Mouse (Mus musculus) cerebellum, adult 9-10 months (tissue): Measurements from ENCODE around the gene Sipa1l3.

ENCODE experiments used
- DNase-seq: peaks from one replicate; pipeline ENCODE4 v3.0.0; 2022

The Sipa1l3 gene

DNA sequence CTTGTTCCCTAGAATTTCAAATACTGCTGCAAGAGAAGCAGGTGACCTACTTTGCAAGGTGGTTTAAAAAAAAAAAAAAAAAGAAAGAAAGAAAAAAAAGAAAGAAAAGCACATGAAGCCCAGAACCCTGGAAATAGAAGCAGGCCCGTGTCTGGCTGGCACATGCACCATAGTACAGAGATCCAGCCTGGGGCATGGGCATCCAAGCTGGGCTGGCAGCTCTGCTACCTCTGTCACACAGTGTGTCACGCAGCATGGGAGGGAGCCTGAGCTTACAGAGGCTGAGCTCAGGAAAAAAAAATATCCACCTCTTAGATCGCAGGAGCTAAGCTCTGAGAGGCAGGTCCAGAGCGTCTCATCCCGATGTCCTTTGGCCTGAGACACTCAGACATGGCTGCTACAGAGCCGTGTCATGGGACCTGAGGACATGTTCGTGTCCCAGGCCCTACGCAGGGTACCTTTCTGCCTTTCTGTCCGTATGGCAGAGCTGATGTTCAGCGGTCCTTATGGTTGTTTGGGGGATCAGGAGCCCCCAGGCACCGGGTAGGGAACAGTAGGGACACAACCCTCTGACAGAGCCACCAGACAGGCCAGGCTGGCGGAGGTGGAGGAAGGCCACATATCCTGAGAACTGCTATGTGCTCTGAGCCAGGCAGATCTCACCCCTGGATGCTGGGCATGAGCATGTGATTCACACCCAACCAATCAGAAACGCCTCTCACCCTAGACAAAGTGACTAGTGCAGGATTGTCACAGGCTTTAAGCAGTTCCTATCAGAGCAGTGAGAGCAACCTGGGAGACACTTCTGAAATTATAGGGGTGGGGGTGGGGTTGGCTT lies 151.1 kb downstream of the Sipa1l3 start:
- peak; percentile 67 for DNase-seq

DNA sequence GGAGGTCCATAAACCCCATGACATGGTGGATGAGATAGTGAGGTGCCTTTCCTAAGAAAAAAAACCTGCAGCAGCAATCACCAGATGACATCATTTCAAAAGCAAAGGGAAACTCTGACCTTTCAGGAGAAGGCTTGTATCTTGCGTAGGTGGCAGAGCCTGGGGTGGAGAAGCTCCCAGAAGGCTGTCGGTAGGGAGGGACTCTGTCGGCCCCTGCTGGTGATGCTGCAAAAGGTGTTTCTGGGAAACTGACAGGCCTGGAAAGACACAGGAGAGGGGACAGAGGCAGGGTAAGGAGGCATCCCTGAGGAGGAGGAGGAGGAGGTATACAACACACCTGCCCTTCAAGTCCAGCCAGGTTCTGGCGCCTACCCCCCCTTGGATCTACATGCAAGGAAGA lies 154.4 kb downstream of the Sipa1l3 start:
- DNase-seq, result peak; percentile 71

DNA sequence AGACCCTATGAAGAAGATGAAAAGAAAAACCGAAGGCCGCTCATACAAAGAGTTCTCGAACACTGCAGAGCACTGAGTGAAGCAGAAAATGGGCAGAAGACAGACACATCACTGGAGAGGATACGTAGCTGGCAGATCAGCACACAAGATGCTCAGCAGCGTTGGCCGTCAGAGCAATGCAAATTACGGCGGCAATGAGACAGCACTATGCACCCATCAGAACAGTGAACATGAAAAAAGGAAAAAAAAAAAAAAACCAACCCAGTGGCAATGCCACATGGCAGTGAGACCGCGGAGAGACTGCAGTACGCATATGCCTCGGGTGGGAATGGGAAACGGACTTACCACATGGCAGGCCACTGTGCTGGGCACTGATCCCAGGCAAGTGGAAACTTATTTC lies 156.9 kb downstream of the Sipa1l3 start:
- DNase-seq, result no peak

DNA sequence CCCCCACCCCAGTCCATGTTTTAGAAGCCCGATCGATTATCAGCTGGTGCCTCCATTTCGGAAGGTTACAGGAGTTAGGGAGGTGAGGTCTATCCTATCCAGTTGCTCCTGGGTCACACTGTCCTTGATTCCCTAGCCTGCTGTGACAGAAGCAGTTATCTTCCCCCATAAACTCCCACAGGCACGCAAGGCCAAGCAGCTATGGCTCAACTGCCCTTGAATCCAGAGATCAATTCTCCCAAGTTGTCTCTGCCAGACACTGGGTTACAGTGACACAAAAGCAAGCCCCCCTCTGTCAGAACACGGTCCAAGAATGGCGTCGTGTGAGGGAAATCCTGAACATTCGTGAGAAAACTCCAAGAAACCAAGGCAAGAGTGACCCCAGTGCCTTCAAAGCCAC lies 163.0 kb downstream of the Sipa1l3 start:
- no peak for DNase-seq

DNA sequence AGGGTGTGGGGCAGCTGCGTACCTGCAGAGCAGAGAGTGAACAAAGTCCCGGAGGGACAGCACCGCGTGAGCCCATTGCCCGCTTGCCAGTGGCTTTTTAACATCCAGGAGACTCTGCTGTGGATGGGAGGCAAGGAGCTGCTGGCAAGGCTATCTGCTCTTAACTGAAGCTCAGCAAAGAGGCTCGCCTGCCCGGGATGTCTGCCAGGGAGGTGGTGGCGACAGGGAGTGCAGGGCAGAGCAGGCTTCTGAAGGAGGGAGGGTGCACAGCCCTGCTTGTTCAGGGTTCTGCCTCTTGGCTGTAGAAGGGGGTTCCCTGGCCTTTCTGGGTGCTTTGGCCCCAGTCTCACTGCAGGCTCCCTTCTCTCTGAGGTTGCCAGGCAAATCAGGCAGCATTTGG lies 164.3 kb downstream of the Sipa1l3 start:
- no peak for DNase-seq

DNA sequence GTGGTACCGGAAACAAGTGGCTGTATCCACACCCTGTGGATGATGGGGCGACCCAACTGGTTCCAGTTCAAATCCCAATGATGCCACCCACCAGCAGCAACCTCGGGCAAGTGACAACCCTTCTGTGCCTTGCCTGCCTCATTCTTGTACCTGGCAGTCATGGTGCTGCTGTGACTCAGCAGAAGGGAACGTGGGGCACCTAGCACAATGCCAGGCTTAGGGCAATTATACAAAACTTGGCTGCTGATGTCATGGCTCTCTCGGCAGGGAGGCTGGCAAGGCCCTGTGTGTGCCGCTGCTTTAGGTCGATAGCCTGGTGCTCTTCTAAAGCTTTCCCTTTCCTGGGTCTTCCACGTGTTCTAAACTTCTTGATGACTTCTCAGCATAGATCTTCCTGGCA lies 166.2 kb downstream of the Sipa1l3 start:
- no peak for DNase-seq

DNA sequence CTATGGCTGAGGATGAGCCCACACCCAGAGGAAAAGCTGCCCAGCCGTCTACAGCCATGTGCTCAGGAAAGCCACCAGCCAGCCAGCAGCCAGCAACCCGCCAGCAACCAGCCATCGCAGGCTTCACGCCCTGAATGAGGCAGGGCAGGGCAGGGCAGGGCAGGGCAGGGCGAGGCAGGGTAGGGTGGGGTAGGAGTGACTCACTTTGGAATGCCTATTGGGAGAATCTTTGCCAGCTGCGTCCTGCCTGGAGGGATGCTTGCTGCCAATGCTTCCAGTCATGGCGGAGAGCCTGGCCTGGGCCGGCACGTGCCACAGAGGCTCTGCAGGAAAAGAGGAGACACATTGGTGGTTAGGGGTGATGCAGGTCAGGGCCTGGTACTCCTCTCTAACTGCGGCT lies 168.0 kb downstream of the Sipa1l3 start:
- no peak for DNase-seq

DNA sequence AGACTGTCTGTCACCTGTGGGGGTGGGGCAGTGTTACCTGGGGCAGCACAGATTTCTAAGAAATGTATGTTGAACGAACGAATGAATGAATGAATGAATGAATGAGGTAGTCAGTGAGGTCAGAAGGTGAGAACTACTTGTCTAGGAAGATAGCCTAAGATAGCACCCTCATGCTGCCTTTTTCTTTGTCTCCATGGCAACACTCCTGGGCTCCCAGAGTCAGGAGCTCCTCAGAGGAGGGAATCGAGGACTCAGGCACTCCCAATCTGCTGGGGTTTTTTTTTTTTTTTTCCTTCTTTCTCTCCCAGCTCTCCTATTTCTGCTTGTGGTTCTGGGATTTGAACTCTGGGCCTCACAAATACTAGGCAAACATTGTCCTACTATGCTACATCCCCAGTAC lies 172.2 kb downstream of the Sipa1l3 start:
- no peak for DNase-seq

DNA sequence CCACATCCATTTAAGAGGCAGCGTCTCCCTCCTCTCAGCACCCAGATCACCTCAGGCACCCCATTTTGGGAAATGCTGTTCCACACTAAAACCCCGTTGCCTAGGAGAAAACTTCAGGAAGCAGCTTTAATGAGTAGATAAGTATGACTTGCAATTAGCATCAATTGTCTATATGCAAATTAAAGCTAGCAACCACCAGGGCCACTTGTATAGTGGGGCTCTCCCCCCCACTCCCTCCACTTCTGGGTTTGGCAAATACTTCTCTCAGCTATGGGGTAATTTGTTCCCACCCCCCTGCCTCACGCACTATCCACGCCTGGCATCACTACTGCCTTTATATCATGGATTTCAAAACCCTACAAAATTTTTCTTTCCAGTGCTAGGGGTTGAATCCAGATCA lies 172.9 kb downstream of the Sipa1l3 start:
- no peak for DNase-seq

DNA sequence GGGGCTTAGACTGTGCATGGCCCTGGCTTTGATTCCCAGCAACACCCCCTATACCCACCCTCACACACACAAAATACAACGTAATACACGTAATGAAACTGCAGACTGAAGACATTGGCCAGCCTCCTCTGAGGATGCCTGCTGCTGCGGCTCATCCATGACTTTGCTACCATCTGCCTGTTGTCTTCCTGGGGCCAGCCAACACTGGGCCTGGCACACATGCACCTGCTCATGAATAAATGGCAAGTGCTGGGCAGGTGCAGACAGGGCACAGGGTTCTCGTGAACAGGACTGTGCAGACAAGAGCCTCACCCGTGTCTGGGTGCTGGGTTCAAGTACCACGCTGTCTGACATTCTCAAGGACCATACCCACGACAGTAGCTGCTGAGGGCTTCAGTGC lies 174.7 kb downstream of the Sipa1l3 start:
- DNase-seq, result peak; percentile 67

DNA sequence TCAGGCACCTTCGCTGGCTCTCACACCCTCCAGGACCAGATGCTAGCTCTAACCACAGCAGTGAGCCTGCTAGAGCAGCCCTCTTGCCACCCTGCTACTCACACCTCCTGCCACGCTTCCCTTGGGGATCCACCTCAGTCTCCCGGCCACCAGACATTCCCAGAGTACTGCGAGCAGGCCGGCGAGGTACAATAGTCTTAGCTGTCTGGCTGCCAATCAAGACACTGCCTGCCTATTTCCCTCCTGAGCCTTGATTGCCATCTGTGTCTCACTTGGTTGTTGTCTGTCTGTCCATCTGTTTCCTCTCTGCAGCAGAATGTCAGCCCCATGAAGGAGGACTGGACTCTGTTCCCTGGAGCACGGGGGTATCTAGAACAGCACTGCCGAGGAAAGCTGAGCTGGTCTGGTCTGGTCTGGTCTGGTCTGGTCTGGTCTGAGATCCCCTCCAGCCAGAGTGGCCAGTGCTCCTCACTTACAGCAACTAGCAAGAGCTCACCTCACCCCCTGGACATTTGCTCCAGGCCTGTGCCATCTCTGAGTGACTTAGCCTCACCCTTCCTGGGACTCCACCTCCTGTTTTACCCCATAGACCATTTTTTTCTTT lies 175.8 kb downstream of the Sipa1l3 start:
- peak; percentile 70 for DNase-seq

DNA sequence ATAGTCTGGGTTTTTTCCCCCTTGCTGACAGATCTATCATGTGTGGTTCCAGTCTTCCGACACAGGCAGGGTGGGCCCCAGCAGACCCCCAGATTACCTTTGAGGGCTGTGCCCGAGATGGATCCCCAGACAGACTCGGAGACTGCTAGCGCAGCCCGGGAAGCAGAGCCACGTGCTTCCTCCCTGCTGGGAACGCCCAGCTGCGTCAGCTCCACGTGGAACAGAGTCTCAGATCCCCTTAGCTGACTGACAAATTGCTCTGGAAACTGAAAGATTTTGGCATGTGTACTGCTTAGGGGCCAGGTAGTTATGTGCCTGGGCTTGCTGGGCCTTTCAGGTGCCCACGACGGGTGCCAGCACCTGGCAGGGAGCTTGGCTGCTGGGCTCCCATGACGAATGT lies 176.7 kb downstream of the Sipa1l3 start:
- DNase-seq, result no peak

DNA sequence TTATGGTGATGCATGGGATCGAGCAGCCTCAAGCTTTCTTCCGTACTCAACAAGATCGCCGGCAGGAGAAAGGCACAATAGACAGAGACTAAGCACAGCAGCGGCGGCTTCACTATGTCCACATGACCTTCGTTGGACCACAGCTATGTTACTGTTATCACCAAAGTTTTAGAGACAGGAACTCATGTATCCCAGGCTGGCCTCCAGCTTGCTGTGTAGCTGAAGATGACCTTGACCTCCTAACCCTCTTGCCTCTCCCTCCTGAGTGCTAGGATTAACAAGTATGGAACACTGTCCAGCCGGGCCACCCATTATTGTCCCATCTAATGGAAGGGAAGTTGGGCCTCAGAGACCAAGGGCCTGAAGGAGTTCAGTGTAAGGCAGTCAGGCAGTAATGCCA lies 177.6 kb downstream of the Sipa1l3 start:
- no peak for DNase-seq

DNA sequence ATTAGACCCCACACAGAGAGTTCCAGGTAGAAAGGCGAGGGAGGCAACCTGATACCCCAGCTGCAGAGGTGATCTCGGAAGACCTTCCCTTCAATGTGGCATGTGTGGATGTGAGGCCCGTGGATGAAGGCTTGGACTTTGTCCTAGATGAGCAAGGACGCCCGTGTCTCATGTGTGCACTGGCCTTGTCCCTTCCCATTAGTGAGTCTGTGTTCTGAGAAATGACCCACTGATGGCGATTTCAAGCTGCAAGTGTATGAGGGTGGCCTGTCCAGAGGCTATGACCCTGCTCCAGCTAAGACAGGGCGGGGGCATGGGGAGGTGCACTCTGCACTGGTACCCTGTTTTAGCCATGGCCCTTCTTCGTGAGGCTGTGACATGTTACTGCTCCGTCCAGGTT lies 178.2 kb downstream of the Sipa1l3 start:
- no peak for DNase-seq

DNA sequence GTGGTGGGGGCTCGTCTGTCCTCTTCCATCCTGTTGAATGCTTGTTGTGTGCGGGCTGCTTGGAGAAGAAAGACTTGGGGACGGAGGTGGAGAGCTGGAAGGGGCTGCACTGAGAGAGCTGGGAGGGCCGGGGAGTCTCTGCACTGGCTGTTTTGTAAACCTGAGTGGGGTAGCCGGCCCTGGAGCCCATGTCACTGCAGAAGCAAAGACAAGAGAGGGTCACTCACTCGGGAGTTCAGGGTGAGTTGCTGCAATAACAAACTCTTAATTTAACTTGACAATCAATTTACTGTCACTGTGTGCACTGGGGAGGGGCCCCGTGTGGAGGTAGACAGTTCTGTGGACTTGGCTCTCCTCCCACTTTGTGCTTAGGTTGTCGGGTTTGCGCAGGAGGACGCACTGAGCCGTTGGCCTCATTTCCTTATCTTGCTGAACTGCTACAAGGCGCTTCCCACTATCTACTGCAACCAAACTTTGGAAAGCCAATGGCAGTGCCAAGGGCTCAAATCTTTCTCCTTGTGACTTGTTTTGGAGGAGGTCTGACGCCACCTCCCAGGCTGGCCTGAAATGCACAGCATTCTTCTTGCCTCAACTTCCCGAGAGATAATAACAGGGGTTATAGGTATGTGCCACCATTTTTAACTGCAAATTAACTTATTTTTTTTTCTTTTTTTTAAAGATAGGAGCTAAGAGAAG lies 179.3 kb downstream of the Sipa1l3 start:
- DNase-seq, result no peak

DNA sequence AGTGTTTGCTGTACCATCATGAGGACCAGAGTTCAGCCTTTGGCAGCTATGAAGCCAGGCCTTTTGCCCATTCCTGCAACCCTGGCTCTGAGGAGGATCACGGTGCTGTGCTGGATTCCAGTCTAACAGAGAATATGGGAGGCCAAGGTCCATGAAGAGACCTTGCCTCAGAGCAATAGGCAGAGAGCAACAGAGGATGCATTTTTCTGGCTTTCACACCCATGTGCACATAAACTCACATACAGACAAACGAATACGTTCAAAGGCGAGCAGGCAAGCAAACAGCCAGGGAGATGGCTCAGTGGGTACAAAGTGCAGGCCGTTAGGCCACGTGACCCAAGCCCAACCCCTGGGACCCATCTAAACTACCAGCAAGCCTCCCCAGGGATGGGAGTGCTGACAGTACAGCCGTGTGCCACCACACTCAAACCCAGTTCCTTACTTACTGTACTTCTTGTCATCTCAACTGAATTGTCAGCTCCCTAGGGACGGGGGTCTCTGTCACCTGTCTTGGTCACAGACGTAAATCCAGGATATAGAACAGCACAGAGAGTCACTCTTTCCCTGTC lies 180.0 kb downstream of the Sipa1l3 start:
- DNase-seq, result no peak

DNA sequence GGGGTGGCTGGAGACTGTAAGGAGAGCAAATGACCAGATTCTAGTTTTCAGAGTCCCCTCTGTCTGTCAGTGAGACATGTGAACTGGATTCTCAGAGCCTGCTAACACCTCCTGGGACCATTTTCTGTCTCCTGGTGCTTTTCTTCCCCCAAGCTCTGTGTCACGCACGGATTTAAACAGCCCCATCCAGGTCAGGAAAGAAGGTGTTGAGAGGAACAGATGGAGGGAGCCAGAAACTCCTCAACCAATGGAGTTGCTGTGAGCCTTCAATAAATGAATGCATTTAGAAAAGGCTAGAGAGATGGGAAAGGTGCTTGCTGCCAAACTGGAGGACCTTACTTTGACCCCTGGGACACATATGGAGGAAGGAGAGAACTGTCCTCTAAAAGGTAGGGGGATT lies 180.7 kb downstream of the Sipa1l3 start:
- no peak for DNase-seq

DNA sequence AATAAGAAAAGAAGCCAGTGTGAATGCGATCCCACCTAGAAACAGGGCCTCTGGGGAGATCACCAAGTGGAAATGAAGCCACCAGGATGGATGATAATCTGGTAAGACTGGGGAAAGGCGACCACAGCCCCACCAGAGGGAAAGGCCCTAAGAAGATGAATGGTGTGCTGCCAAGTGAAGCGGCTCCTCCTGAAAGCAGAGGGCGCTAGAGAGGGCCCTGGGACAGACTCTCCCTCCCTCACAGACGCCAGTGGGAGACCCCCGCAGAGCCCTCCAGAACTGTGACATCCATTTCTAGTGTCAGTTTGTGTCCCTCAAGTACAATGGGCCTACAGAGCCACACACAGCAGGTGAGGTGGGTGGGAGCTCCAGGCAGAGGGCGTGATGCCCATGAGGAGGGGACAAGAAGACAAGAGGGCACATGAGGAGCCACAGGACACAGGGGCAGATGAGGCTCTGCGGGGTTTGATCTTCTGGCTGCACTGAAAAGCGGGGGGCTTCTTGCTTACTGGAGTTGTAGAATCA lies 181.6 kb downstream of the Sipa1l3 start:
- no peak for DNase-seq

DNA sequence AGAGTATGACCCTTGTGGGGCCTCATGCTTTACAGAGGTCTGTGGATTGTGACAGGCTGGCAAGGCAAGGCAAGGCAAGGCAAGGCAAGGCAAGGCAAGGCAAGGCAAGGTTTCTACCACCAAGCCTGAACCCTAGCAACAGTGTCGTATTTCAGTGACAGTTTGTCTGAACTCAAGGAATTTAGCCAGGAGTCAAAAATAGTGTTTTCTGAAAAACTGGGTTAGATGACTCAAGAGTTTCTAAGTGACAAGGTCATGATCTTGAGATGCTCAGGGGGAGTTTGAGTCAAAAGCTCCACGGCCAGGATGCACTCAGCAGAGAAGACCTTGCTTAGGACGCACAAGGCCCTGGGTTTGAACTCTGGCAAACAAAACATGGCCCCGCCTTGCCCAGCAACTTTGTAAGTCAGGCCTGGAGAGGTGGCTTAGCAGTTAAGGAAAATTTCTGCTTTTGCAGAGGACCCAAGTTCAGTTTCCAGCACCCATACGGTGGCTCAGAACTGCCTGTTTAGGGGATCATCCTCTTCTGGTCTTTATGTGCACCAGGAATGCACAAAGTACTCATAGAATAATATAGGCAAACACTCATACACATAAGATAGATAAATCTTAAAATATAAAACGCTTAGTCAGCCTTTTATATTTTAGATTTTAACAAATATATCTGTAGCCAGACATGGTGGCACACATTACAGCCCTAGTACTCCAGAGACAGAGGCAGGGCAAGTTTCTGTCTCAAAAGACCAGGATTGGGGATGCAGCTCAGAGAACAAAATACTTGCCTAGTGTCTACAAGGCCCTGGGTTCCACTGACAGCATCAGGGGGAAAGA lies 182.4 kb downstream of the Sipa1l3 start:
- no peak for DNase-seq

DNA sequence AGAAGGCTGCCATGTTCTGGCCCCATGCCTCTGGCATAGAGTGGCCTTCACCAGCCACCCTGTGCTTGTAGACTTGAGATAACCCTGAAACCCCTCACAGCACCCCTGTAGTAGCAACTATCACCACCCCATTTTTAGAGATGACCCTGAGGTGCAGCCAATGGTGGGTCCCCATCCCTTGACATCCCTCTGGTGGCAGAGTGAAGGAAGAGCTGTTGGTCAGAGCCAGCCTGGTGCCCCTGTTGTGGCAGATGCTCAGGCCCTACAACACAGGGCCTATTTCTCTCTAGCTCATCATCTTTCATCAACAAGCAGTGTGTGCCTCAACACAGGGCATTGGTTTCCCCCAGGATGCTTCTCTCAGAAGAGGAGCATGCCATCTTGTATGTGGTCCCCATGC lies 183.2 kb downstream of the Sipa1l3 start:
- DNase-seq, result no peak

DNA sequence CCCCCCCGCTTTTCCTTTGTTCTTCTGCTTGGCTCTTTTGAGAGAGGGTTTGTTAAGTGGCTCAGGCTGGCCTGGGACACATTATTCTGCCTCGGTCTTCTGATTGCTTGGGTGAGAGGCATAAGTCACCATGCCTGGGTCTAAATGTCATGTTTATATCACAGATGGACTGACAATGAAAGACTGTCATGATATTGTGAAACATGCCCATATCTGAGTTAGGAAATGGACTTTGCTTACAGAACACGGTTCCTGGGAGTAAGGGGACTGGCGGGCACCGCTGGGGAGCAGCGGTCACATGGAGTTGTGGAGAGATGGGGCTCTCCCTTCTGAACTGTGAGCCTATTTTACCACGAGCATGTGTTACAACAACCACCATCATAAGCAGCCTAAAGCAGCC lies 184.3 kb downstream of the Sipa1l3 start:
- DNase-seq, result no peak

DNA sequence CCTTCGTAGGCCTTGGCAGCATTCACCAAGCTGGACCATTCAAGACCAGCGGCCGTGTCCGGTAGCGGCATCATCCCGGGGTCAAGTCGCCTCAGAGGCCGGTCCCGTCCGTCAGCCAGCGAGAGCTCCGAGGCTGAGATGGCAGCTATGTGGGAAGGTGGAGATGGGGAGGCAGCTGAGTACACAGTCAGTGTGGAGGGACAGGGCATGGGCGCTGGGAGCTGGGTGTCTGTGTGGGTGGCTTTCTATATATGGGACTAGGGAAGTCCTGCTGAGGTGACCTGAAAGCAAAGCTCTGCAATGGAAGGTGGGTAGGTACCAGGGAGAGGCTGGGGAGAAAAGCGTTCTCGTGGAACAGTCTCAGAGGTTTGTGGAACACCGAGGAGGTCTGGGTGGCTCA lies 189.5 kb downstream of the Sipa1l3 start:
- no peak for DNase-seq

DNA sequence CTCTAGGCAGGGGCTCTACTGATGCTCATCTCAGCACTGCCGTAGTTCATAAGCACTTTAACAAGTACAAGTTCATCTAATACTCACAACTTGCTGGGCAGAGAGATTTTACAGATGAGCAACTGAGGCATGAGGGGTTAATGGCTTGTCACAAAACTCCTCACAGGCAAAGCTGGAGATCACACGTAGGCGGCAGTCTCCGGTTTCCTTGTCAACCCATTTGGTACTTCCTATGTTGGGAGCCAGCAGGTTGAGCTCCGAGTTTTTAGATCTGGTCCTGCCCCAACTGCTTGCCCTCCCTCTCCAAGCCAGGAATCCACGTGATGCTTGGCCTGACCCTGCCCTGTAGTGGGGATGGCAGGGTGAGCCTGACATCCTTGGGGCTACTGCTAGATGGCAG lies 191.4 kb downstream of the Sipa1l3 start:
- no peak for DNase-seq
